Mouse (Mus musculus) layer of hippocampus, adult 8-10 months (tissue): ENCODE data around the gene Rubcn. TPM values are rescaled to one million over a fixed set of nuclear protein-coding genes. Genes with fewer than 3 reads are reported as not detected.
A peak's percentile ranks its signal among the peaks of the same experiment; 100 is the strongest.

ENCODE experiments used
- DNase-seq, 2 experiments: peaks; one replicate each; pipeline ENCODE4 v3.0.0; 2022; ENCODE audit warnings: low spot score in 2 of 2
- total RNA-seq, 4 experiments: library from RNA; stranded (reverse); gene quantifications; 2 replicates each; pipeline ENCODE4 v1.2.4; 2022

The Rubcn gene
- total RNA-seq, 4 experiments from 2014 or later = 55.2 to 74.8 (median 63.8) TPM

GRCm38 (mm10) chr16:32870231-32870630 is 7.3 kb downstream of the Rubcn start:
- DNase-seq = no peak

GRCm38 (mm10) chr16:32867919-32868552 is 9.5 kb downstream of the Rubcn start:
- peak; percentile 88 to 89 for DNase-seq

- no peak for DNase-seq
Observed at GRCm38 (mm10) chr16:32866713-32867112, 10.9 kb downstream of the Rubcn start.

- no peak for DNase-seq
Observed at GRCm38 (mm10) chr16:32865401-32865800, 12.2 kb downstream of the Rubcn start.

- no peak for DNase-seq
Observed at GRCm38 (mm10) chr16:32861813-32862385, 15.7 kb downstream of the Rubcn start.

GRCm38 (mm10) chr16:32858771-32859636 is 18.6 kb downstream of the Rubcn start:
- DNase-seq = peak in 1 of 2 experiments; percentile 22

- DNase-seq = no peak
Observed at GRCm38 (mm10) chr16:32858356-32858755, 19.2 kb downstream of the Rubcn start.

- DNase-seq = no peak
Observed at GRCm38 (mm10) chr16:32856751-32857150, 20.8 kb downstream of the Rubcn start.

GRCm38 (mm10) chr16:32854050-32854571 is 23.5 kb downstream of the Rubcn start:
- DNase-seq = peak in 1 of 2 experiments; percentile 19

- DNase-seq = no peak
Observed at GRCm38 (mm10) chr16:32853492-32854049, 24.0 kb downstream of the Rubcn start.

GRCm38 (mm10) chr16:32849042-32849830 is 28.3 kb downstream of the Rubcn start:
- DNase-seq = no peak

- DNase-seq = no peak
Observed at GRCm38 (mm10) chr16:32847103-32847502, 30.5 kb downstream of the Rubcn start.

GRCm38 (mm10) chr16:32831501-32831900 is 46.1 kb downstream of the Rubcn start:
- DNase-seq = no peak

GRCm38 (mm10) chr16:32829104-32829503 is 48.5 kb downstream of the Rubcn start:
- no peak for DNase-seq

GRCm38 (mm10) chr16:32826521-32826920 is 51.0 kb downstream of the Rubcn start:
- no peak for DNase-seq

GRCm38 (mm10) chr16:32825380-32825779 is 52.2 kb downstream of the Rubcn start:
- no peak for DNase-seq

- no peak for DNase-seq
Observed at GRCm38 (mm10) chr16:32824061-32824460, 53.5 kb downstream of the Rubcn start.

GRCm38 (mm10) chr16:32823487-32823886 is 54.1 kb downstream of the Rubcn start:
- DNase-seq = no peak

GRCm38 (mm10) chr16:32822881-32823280 is 54.7 kb downstream of the Rubcn start:
- no peak for DNase-seq

- no peak for DNase-seq
Observed at GRCm38 (mm10) chr16:32822450-32822827, 55.1 kb downstream of the Rubcn start.
